Mouse (Mus musculus) erythroblast, embryonic 14.5 days (primary cell): ENCODE data around the gene Sarm1.

Experiments
- GATA1 ChIP-seq: IDR thresholded peaks from 2 replicates; pipeline ENCODE4 v1.6.1; 2012; ENCODE audit warnings: low read length, inconsistent platforms, mixed read lengths
- TAL1 ChIP-seq: IDR thresholded peaks from 3 replicates; pipeline ENCODE4 v1.6.1; 2012; ENCODE audit warnings: low read length, inconsistent platforms, mixed read lengths

GRCm38 (mm10) chr11:78453675-78454074 is 43.9 kb downstream of the Sarm1 start:
- no peak for TF ChIP-seq GATA1
- no peak for TF ChIP-seq TAL1
